Mouse (Mus musculus) adrenal gland, postnatal 14 days (tissue): ENCODE results near the gene Gm4881. TPM values are rescaled to one million over a fixed set of nuclear protein-coding genes. Genes with fewer than 3 reads are reported as not detected.

Source experiments
- DNase-seq: peaks from one replicate; pipeline ENCODE4 v3.0.0; 2021; ENCODE audit warnings: mixed read lengths
- long read RNA-seq, 2 experiments: library from polyadenylated mRNA; stranded (forward); transcript quantifications; one replicate each; pipeline ENCODE4 v2.0.0; 2021
- total RNA-seq: library from RNA; stranded (reverse); gene quantifications from 2 replicates; pipeline ENCODE4 v1.2.3, GENCODE M21; 2021

Gene Gm4881
- not detected in 2 replicates for total RNA-seq
- long read RNA-seq, experiment 1 = 0 reads
- long read RNA-seq, experiment 2 = 0 reads

- no peak for DNase-seq
Measured at GRCm38 (mm10) chr7:24944257-24944950, at the start of gene Gm4881. Gm4881 (minus strand) TSS chr7:24944494.

- no peak for DNase-seq
Measured at GRCm38 (mm10) chr7:24993081-24993480, 48.8 kb upstream of the Gm4881 start.

- DNase-seq = no peak
Measured at GRCm38 (mm10) chr7:24990478-24990877, 46.2 kb upstream of the Gm4881 start.

DNA sequence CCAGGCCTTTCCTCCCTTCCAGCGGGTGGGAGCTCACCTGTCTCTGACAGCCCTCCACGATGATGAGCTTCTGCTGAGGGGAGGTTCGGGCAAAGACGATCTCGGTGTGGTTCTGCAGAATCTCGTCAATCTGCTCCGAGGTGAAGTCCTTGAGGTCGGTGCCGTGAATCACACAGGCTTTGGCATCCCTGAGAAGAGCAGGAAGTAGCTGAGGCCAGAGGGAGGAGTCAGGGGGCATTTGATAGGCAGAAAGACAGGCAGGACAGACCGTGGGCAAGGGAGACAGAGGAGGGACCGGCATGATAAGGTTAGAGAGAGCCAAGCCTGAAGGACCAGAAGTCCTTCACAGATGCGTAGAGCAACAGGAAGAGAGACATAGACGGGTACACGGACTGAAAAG is 43.6 kb upstream of the Gm4881 start:
- DNase-seq = peak; percentile 81

DNA sequence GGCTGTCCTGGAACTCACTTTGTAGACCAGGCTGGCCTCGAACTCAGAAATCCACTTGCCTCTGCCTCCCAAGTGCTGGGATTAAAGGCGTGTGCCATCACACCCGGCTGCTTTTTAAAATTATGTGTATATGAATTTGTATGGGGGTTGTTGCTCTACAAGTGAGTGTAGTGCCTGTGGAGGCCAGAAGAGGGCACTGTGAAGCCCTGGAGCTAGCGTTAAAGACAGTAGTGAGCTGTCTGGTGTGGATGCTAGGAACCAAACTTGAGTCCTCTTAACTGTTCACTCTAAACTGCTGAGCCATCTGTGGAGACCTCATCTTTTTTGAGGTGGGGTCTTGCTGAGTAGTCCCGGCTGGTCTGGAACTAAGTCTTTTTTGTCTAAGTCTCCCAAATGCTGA is 41.5 kb upstream of the Gm4881 start:
- DNase-seq = no peak

GRCm38 (mm10) chr7:24984307-24984706 is 40.0 kb upstream of the Gm4881 start:
- no peak for DNase-seq

DNA sequence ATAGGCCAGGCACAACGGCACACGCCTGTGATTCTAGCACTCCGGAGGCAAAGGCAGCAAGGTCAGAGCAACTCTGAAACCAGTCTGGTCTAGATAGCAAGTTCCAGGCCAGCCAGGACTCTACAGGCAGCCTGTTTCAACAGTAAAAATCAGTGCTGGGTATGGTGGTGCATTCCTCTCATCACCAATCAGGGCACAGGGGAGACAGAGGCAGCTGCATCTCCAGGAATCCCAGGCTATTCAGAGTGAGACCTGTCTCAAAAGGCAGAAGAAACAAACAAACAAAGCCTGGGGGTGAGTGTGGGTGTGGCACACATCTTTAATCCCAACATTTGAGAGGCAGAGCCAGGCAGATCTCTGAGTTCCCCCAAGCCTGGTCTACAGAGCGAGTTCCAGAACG is 39.1 kb upstream of the Gm4881 start:
- no peak for DNase-seq

DNA sequence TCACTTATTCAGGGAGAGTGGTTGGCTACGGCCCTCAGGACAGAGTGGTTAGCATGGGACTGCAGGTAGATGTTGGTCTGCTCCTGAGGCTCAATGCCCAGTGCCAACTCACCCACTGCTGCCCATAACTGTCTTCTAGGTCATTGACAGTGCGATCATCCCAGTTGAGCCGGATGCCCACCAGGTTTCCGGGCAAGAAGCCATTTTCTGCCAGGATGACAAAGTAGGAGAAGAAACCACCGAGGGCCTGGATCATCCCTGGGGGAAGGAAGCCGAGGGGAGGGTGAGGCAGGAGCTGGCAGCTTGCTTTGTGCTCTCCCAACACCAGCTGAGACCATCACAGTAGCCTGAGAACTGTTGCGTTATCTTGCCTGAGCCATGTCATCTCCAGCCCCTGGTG is 36.1 kb upstream of the Gm4881 start:
- DNase-seq = no peak

GRCm38 (mm10) chr7:24978781-24979180 is 34.5 kb upstream of the Gm4881 start:
- no peak for DNase-seq

DNA sequence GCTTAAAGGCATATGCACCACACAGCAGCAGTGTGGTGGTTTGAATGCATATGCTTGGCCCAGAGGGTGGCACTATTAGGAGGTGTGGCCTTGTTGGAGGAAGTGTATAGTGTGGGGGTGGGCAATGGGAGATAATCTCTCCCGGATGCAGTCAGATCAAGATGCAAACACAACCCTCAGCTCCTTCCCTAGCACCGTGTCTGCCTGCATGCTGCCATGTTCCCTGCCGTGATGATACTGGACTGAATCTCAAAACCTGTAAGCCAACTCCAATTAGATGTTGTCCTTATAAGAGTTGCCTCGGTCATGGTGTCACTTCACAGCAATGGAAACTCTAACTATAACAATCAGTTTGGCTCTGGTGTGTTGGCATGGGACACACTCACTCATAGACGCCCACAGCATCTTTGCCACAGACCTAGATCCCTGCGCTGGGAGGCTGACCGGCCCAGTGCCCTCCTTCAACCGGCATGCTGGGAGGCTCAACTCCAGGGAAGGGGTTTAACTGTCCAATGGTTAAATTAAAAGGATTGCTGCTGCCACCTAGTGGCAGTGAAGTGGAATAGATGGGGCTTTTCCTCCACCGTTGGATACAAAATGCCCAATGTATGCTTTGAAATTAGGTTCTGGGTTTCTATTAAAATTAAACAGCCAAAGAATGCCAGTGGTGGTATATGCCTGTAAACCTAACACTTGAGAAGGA is 30.8 kb upstream of the Gm4881 start:
- DNase-seq = peak; percentile 53

GRCm38 (mm10) chr7:24973902-24974301 is 29.6 kb upstream of the Gm4881 start:
- DNase-seq = no peak

DNA sequence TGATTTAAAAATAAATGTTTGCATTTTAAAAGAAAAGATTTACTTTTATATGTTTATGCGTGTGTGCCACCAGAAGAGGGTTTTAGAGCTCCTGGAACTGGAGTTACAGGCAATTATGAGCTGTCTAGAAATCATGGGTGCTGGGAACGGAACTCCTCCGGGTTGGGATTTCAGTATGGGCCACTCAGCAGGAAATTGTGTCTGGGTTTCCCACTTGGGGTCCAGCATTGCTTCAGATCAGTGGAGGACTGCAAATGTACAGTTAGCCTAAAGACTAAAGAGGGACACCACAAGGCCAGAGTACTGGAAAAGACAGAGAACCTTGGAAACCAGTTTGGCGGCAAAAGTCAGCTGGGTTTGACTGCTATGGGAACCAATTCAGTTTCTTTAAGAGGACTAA is 28.9 kb upstream of the Gm4881 start:
- no peak for DNase-seq

DNA sequence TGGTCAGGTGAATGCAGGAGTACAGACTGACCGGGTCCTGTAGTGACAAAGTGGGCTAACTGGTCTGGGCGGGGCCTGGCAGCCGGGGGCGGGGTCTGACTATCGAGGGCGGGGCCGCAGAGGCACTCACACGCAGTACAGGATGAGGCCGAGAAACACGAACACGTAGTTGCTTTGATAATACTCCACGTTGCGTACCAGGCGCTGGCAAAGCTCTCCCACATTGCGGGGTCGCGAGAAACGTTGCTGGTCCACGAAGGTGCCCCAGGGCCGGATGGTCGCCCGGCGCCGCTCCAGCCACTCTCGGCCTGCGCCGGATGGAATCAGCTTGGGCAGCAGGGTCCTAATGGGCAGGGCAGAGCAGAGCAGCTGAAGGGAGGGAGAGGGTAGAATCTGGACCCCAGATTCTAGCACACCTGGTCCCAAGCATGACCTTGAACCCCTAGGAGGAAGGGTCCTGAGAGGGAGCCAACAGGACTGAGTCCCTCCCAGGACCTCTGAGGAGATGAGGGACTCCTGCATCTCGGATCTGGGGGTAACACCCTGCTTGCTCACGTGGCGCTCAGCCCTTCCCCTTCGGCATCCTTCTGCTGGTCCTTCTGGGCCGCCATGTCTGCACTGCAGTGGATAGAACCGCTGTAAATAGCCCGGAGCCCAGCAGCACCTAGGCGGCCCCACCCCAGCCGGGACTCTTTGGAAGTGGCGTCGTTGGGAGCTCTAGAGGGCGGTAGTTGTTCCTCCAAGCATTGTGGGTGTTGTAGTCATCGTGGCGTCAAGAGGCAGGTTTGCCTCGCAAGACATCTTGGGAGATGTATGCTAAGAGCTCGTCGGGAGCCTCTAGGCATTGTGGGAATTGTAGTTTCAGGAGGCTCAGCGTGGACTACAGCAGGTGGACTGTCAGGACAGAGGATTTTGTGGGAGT is 27.9 kb upstream of the Gm4881 start, which contains the start of gene Rabac1:
TSS of gene Rabac1 (minus strand) at position 783 of the 922 bp plus-strand sequence.
- peak; percentile 93 for DNase-seq

DNA sequence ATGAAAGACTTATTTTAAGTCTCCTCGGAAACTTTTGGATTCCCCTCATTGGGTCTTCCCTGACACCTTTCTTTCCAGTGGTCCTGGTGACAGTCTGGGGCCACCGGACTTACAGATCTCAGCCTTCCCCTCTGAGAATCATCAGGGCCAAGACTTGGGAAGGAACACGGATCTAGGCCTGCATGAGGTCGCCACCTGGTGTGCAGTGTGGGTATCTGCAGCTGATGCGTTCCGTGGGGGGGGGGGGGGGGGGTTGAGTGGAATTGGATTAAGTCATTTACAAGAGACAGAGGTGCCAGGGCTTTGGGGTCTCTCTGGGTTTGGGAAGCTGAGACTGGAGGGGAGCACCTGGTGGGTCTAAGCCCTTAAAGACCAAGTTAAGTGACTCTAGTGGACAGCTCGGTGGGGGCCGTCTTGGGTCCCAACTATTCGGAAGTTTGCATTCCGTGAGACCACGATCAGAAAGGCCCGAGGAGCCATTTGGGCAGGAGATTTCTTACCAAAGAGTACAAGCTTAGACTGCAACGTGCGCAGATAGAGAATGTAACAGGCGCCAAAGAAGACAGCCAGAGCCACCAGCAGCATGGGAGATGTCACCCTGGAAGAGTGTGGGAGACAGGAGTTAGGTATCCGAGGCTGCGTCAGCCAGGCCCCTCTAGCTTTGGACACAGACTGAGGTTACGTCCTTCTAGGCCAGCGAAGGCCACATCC is 27.1 kb upstream of the Gm4881 start:
- DNase-seq = peak; percentile 65

- no peak for DNase-seq
Measured at GRCm38 (mm10) chr7:24970341-24970740, 26.0 kb upstream of the Gm4881 start.

GRCm38 (mm10) chr7:24969805-24970204 is 25.5 kb upstream of the Gm4881 start:
- no peak for DNase-seq

GRCm38 (mm10) chr7:24968463-24968862 is 24.2 kb upstream of the Gm4881 start:
- no peak for DNase-seq

DNA sequence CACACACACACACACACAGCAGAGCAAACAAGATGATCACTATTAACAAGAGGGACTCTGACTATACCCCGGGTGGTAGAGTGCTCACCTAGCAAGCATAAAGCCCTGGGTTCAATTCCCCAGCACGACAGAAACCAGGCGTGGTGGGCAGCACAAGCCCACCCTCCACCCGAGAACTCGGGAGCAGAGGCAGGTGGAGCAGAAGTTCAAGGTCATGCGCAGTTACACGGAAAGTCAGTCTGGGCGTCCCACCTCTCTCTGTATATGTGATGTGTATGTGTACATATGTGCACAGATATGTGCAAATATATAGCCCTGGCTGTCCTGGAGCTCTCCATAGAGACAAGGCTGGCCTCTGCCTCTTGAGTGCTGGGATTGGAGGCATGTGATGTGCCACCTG is 23.7 kb upstream of the Gm4881 start:
- DNase-seq = no peak

GRCm38 (mm10) chr7:24964897-24965535 is 20.7 kb upstream of the Gm4881 start:
- peak; percentile 88 for DNase-seq

DNA sequence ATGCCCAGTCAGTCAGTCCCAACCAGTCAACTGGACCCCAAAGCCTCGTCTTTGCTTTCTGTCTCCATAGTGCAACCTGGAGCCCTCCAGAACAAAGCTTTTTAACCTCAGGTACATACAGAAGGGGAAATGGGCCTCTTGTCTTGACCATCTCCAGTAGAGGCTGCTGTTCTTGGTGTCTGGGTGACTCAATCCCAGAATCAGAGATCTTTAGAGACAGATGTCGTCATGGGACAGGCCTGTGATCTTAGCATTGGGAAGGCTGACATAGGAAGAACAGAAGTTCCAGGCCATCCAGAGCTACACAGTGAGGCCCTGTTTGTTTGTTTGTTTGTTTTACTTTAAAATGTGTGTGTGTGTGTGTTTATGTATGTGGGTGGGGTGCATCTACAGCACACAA is 20.0 kb upstream of the Gm4881 start:
- no peak for DNase-seq

GRCm38 (mm10) chr7:24955226-24955625 is 10.9 kb upstream of the Gm4881 start:
- no peak for DNase-seq

DNA sequence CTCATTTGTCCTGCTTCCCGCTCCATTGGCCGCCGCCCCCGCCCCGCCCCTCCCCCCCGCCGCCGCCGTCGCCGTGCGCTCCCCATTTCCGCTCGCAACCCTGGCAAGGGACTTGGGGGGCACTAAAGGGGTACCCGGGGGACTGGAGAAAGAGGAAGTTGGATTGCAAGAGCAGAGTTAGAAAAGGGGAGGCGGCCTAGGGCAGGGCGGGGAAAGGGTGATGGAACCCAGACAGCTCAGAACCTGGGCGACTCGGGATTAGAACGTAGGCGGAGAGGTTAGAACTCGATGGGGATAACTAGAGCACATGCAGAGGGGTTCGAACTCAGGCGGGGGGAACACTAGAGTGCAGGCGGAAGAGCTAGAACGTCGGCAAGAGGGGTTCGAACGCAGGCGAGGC is 10.2 kb upstream of the Gm4881 start:
- DNase-seq = no peak
